ENCODE assay signal across 13 mouse cellular contexts in the genomic region with DNA sequence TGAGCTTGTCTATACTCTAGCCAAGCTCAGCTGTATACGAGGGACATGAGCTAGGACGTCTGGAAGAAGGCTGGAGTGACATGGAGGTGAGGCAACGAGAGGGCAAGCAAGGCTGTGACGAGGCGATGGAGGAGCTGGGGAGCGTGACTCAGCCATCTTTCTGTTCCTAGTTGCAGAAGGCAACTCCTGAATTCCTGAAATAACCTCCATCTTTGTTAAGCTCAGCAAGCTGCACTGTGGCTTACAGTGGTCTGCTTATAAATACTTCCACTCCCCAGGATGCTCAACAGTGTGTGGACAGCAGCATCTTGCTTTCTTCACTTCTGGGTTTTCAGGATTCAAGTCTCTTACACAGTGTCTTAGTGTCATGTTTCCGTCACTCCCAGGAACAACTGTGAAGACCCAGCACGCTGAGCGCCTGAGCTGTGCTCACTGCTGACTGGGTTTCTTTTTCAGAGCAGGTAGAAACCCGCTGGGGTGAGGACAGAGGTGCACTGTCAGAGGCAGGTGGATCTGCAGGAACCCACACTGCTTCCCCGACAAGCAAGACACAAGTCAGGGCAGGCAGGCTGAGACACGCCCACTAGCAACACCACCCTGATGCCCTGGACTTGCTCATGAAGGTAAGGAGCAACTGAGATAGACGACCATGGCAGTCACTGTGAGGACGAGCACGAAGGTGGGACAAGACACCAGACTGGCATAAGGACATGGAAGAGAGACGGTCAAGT. TPM values are rescaled to one million over a fixed set of nuclear protein-coding genes. Genes with fewer than 3 reads are reported as not detected.
A peak's percentile ranks its signal among the peaks of the same experiment; 100 is the strongest.
DNase-seq lines count a peak whose midpoint lies in the region; ATAC-seq and TF ChIP-seq lines count a peak whose summit lies in the region.
"Had no signal": no experiment of that assay in that cellular context is flagged by ENCODE, and none has a peak within 500 bp of the region (broad histone marks: within the 10 kb centered on the region; RNA-seq: fewer than 3 reads in every experiment).

No protein-coding gene starts in this region.

- ATAC-seq in heart, embryonic 12.5 days (ENCODE audit: insufficient number of reproducible peaks, low FRiP score): no peak
- no peak for ATAC-seq in midbrain, embryonic 13.5 days
- ATAC-seq in midbrain, embryonic 14.5 days (ENCODE audit: low FRiP score, low TSS enrichment): no peak
- no peak for ATAC-seq in stomach, postnatal 0 days (ENCODE audit: low FRiP score, low TSS enrichment)

- peaks cover 61% of the 10 kb centered on the region for H3K4me1 ChIP-seq in heart, embryonic 12.5 days (replicated peaks)
- peaks cover 37% of the 10 kb centered on the region for H3K4me1 ChIP-seq in midbrain, embryonic 13.5 days (replicated peaks)
- peaks cover 11% of the 10 kb centered on the region; the same call in 1 of the 2 replicates for H3K4me1 ChIP-seq in midbrain, embryonic 14.5 days (ENCODE audit: control insufficient read depth, insufficient read depth, low read length)
- peaks cover 8% of the 10 kb centered on the region for H3K4me1 ChIP-seq in stomach, postnatal 0 days (replicated peaks; ENCODE audit: control insufficient read depth, insufficient read depth)

- no peak for TF ChIP-seq CTCF in stomach, postnatal 0 days (IDR thresholded peaks at IDR 0.05; ENCODE audit: low read depth)

- H3K4me3 ChIP-seq in heart, embryonic 12.5 days: no peak overlapping the region
- no peak overlapping the region for H3K4me3 ChIP-seq in midbrain, embryonic 13.5 days (replicated peaks)
- H3K4me3 ChIP-seq in midbrain, embryonic 14.5 days (replicated peaks; ENCODE audit: low read depth, low read length): no peak overlapping the region
- no peak overlapping the region for H3K4me3 ChIP-seq in stomach, postnatal 0 days (ENCODE audit: low read depth, low read length)
- H3K4me3 ChIP-seq: liver, embryonic 13.5 days had no signal

- no peak for TF ChIP-seq EP300 in stomach, postnatal 0 days (optimal IDR thresholded peaks at IDR 0.05)

- H3K9ac ChIP-seq in heart, embryonic 12.5 days: no peak overlapping the region
- H3K9ac ChIP-seq in midbrain, embryonic 13.5 days (replicated peaks): no peak overlapping the region
- no peak overlapping the region for H3K9ac ChIP-seq in midbrain, embryonic 14.5 days (replicated peaks; ENCODE audit: low read length)
- no peak overlapping the region for H3K9ac ChIP-seq in stomach, postnatal 0 days (ENCODE audit: low read length)
- H3K9ac ChIP-seq: liver, embryonic 13.5 days had no signal

- H3K36me3 ChIP-seq in heart, embryonic 12.5 days: peaks cover 13% of the 10 kb centered on the region
- no peaks in the 10 kb centered on the region for H3K36me3 ChIP-seq in midbrain, embryonic 13.5 days
- peaks cover 3% of the 10 kb centered on the region; the same call in 1 of the 2 replicates for H3K36me3 ChIP-seq in midbrain, embryonic 14.5 days (ENCODE audit: control insufficient read depth, insufficient read depth, low read length)
- H3K36me3 ChIP-seq in stomach, postnatal 0 days (ENCODE audit: control insufficient read depth, insufficient read depth, low read length): no peaks in the 10 kb centered on the region

- DNase-seq in heart, adult 11 months: no peak
- no peak for DNase-seq in midbrain, embryonic 14.5 days
- peak; percentile 67 for DNase-seq in NIH3T3 (ENCODE audit: low read depth)
- no peak for DNase-seq in stomach, postnatal 0 days (ENCODE audit: low spot score)
- no peak for DNase-seq in left cerebral cortex, adult 9 months (ENCODE audit: low spot score in 2 of 2)
- DNase-seq: cerebellum, adult 9-10 months; heart, adult 18-20 months; kidney, postnatal 4 days; liver, embryonic 13.5 days; right cerebral cortex, postnatal 25 days had no signal

- peak overlapping the region; percentile 32 for H3K27ac ChIP-seq in heart, embryonic 12.5 days (ENCODE audit: poor library complexity, severe bottlenecking)
- 0 out of 2 replicates have a peak overlapping the region, but pooled peaks have one; percentile 25 for H3K27ac ChIP-seq in midbrain, embryonic 13.5 days
- no peak overlapping the region for H3K27ac ChIP-seq in midbrain, embryonic 14.5 days (replicated peaks; ENCODE audit: low read depth, low read length)
- peak overlapping the region; percentile 45 for H3K27ac ChIP-seq in stomach, postnatal 0 days (replicated peaks)
- H3K27ac ChIP-seq: liver, embryonic 13.5 days had no signal

- peak overlapping the region; percentile 11; the same call in 1 of the 2 replicates for H3K4me2 ChIP-seq in heart, embryonic 12.5 days
- no peak overlapping the region for H3K4me2 ChIP-seq in midbrain, embryonic 13.5 days (replicated peaks)
- H3K4me2 ChIP-seq in midbrain, embryonic 14.5 days (ENCODE audit: low read length): no peak overlapping the region
- no peak overlapping the region for H3K4me2 ChIP-seq in stomach, postnatal 0 days (replicated peaks; ENCODE audit: low read depth)
- H3K4me2 ChIP-seq: liver, embryonic 13.5 days had no signal

- 50% methylated on average over 16 of the region's 16 CpGs for WGBS in heart, embryonic 12.5 days
- 84% methylated on average over 16 of the region's 16 CpGs for WGBS in midbrain, embryonic 13.5 days
- 86% methylated on average over 16 of the region's 16 CpGs for WGBS in midbrain, embryonic 14.5 days
- WGBS in stomach, postnatal 0 days: 67% methylated on average over 16 of the region's 16 CpGs

- no peaks in the 10 kb centered on the region for H3K9me3 ChIP-seq in heart, embryonic 12.5 days (replicated peaks)
- H3K9me3 ChIP-seq in midbrain, embryonic 13.5 days: no peaks in the 10 kb centered on the region
- no peaks in the 10 kb centered on the region for H3K9me3 ChIP-seq in midbrain, embryonic 14.5 days (ENCODE audit: control insufficient read depth, low read length)
- no peaks in the 10 kb centered on the region for H3K9me3 ChIP-seq in stomach, postnatal 0 days (ENCODE audit: control insufficient read depth, low read length)
- H3K9me3 ChIP-seq: liver, embryonic 13.5 days had no signal

- no peaks in the 10 kb centered on the region for H3K27me3 ChIP-seq in heart, embryonic 12.5 days (replicated peaks)
- no peaks in the 10 kb centered on the region for H3K27me3 ChIP-seq in midbrain, embryonic 13.5 days
- H3K27me3 ChIP-seq in midbrain, embryonic 14.5 days (ENCODE audit: control insufficient read depth, insufficient read depth, low read length): no peaks in the 10 kb centered on the region
- no peaks in the 10 kb centered on the region for H3K27me3 ChIP-seq in stomach, postnatal 0 days (ENCODE audit: control insufficient read depth, insufficient read depth, low read length)
- H3K27me3 ChIP-seq: liver, embryonic 13.5 days had no signal

RNA-seq across cellular contexts. Expression of a gene that starts 20.7 kb away (rescaled TPM):
- polyA plus RNA-seq in heart, embryonic 12.5 days (2016; fragmentation: Nextera tagmentation; extraction: Ambion mirVana): 50.3 and 58.3 TPM in 2 replicates
- polyA plus RNA-seq in midbrain, embryonic 13.5 days (2015; fragmentation: Nextera tagmentation; extraction: Ambion mirVana): 56.5 and 65.4 TPM in 2 replicates
- polyA plus RNA-seq in midbrain, embryonic 14.5 days (2014; fragmentation: Nextera tagmentation; extraction: Ambion mirVana): 56.8 and 59.1 TPM in 2 replicates
- polyA plus RNA-seq in stomach, postnatal 0 days (2015; fragmentation: Nextera tagmentation; extraction: Ambion mirVana): 14.4 and 15.8 TPM in 2 replicates

RNA-seq across cellular contexts. Expression of a gene that starts 48.9 kb away (rescaled TPM):
- polyA plus RNA-seq in heart, embryonic 12.5 days (2016; fragmentation: Nextera tagmentation; extraction: Ambion mirVana): 2.4 and 3.4 TPM in 2 replicates
- not detected in 2 replicates for polyA plus RNA-seq in midbrain, embryonic 13.5 days (2015; fragmentation: Nextera tagmentation; extraction: Ambion mirVana)
- 0.50 TPM in 1 of 2 replicates, not detected in the other for polyA plus RNA-seq in midbrain, embryonic 14.5 days (2014; fragmentation: Nextera tagmentation; extraction: Ambion mirVana)
- polyA plus RNA-seq in stomach, postnatal 0 days (2015; fragmentation: Nextera tagmentation; extraction: Ambion mirVana): 6.3 and 7.7 TPM in 2 replicates
- polyA plus RNA-seq: embryonic facial prominence, embryonic 11.5 days; liver, embryonic 13.5 days had no signal
